Mouse (Mus musculus) embryonic fibroblast, embryonic 13.5 days (primary cell): Measurements from ENCODE around the gene Gsk3b.

Experiments
- CTCF ChIP-seq: IDR thresholded peaks from 2 replicates; pipeline ENCODE4 v1.5.1; 2011; ENCODE audit warnings: mild to moderate bottlenecking, control low read depth, low read length, moderate library complexity, borderline replicate concordance; ENCODE audit not compliant: insufficient read depth
- POLR2A ChIP-seq: IDR thresholded peaks from 2 replicates; pipeline ENCODE4 v1.6.1; 2011; ENCODE audit warnings: low read depth, mild to moderate bottlenecking, control low read depth, low read length, moderate library complexity

DNA sequence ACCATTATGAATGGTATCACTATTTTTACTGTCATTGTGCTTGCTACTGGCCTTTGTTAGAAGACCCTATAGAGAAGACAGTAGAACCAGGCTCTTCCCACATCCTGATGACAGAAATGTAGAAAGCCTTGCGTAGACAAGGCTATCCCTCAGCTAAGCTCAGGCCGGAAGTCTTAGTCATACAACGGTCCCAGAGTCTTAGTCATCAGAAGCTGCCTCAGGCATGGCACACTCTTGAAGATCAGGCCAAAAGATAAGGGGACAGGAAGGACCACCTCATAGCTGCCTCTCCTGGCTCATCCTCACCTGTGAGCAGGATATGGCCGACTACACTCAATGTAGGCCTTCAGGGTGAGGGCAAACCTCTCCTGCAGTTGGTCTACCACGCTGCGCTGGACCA is 161.7 kb downstream of the Gsk3b start:
- TF ChIP-seq CTCF (no peak), POLR2A (no peak)
